Mouse (Mus musculus) embryonic facial prominence, embryonic 15.5 days (tissue): ENCODE measurements at regions not wholly inside any gene's neighbourhood (a gene's known extent, or its start where the extent isn't known, plus 50 kb on each side); places are given as distances from the start of the nearest gene placed in this dataset.

ENCODE experiments used
- ATAC-seq: fragments of 200-750 bp; cut with Nextera tagmentation; 2 replicates; pipeline ENCODE4 v1.8.0; 2017; ENCODE audit warnings: low read depth, moderate TSS enrichment; ENCODE audit not compliant: insufficient number of reproducible peaks, low FRiP score, low TSS enrichment
- H3K27ac ChIP-seq: fragments of 300-500 bp; sonication (generic); replicated peaks from 2 replicates; pipeline ENCODE4 v1.5.1; 2015; ENCODE audit warnings: mild to moderate bottlenecking, inconsistent platforms
- H3K27me3 ChIP-seq: fragments of 300-500 bp; sonication (generic); 2 replicates; pipeline ENCODE4 v1.6.1; 2015; ENCODE audit warnings: inconsistent platforms
- H3K36me3 ChIP-seq: fragments of 300-500 bp; sonication (generic); 2 replicates; pipeline ENCODE4 v1.6.1; 2015; ENCODE audit warnings: mild to moderate bottlenecking, inconsistent platforms
- H3K4me1 ChIP-seq: fragments of 300-500 bp; sonication (generic); 2 replicates; pipeline ENCODE4 v1.6.1; 2015; ENCODE audit warnings: inconsistent platforms
- H3K4me2 ChIP-seq: fragments of 300-500 bp; sonication (generic); replicated peaks from 2 replicates; pipeline ENCODE4 v1.6.1; 2015; ENCODE audit warnings: mild to moderate bottlenecking, inconsistent platforms
- H3K4me3 ChIP-seq: fragments of 300-500 bp; sonication (generic); replicated peaks from 2 replicates; pipeline ENCODE4 v1.5.1; 2015; ENCODE audit warnings: mild to moderate bottlenecking, inconsistent platforms
- H3K9ac ChIP-seq: fragments of 300-500 bp; sonication (generic); 2 replicates; pipeline ENCODE4 v1.6.1; 2015; ENCODE audit warnings: inconsistent platforms
- H3K9me3 ChIP-seq: fragments of 300-500 bp; sonication (generic); replicated peaks from 2 replicates; pipeline ENCODE4 v1.6.1; 2016; ENCODE audit warnings: inconsistent platforms
- WGBS: fragments of 180-500 bp; shearing (Covaris S2); methylation state at CpG from one replicate; pipeline ENCODE4 v1.1.7; 2015; 5-methylcytosine and 5-hydroxymethylcytosine counted together

DNA sequence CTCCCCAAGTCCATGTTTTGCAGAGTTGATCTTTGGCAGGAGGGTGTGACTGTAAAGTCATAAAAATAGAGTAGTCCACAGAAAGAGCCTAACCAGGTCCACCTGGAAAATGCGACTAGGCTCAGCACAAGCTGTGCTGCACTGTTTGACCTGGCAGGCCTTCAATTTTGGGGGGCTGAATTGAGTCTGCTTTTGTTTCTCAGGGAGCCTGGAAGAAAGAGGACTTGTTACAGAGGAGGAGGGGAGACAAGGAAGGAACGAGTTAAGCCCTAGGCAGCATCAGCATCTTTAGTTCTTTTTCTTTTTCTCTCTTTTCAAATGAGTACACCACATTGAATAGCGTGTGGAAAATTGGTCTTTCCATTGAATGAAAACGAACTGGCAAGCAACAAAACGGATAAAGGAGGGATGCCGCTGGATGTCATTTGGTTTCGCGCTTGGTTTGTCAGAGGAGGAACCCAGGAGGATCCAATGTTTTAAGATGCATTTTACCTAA is 516.1 kb downstream of the Gja1 start:
- H3K9ac ChIP-seq = no peak overlapping the region
- no peaks in the 10 kb centered on the region for H3K36me3 ChIP-seq
- no peak overlapping the region for H3K4me3 ChIP-seq
- H3K27me3 ChIP-seq = no peaks in the 10 kb centered on the region
- peak overlapping the region; percentile 51; the same call in 1 of the 2 replicates for H3K27ac ChIP-seq
- WGBS = 26% methylated on average over 8 of the region's 8 CpGs
- H3K4me1 ChIP-seq = 0 out of 2 replicates have a peak, but pooled peaks cover 7% of the 10 kb centered on the region
- no peaks in the 10 kb centered on the region for H3K9me3 ChIP-seq
- ATAC-seq = peak; percentile 47; the same call in 1 of the 2 replicates
- no peak overlapping the region for H3K4me2 ChIP-seq

DNA sequence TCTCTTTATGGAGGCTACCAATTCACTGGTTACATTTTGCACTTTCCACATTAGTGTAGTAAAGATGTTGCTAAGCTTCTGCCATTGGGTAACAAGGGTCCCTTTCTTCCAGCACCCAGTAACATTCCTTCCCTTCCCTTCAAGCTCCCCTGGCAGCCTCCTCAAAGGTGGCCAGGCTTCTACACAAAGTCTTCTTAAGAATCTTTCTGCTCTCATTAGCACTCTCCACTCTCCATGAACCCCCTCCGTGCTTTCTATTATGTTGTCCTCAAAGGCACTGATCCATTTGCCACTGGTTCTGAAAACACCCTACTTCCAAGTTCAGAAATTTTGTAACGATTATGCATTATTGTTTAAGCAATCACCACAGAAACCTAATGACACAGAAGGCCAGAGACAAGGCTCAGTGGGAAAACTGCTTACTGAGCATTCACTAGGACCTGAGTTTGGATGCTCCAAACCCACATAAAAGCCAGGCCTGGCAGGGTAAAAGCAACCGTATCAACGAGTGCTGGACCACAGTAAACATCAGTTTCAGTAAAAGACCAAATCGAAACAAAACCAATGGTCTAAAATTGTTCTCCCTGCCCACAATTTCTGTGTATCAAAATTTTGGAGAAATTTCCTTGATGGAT is 522.6 kb downstream of the Gja1 start:
- Histone ChIP-seq H3K27me3 (no peaks in the 10 kb centered on the region), H3K4me3 (no peak overlapping the region), H3K9ac (no peak overlapping the region)

DNA sequence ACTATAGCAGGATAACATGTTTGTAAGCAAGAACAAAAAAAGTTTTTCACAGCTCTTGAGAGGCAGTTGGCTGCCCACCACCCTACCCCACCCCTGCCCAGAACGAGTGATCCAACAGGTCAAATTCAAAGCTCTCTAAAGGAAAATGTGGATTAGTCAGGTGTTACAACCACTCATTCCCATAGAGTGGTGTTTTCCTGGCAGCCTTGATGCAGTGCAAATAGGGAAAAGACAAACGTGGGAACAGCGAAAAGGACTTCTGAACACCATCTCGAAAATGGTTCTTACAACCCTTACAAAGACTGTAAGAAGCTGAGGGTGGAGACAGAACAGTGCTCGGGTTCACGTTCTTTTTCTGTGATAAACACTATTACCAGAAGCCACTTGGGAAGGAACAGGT is 523.8 kb downstream of the Gja1 start:
- Histone ChIP-seq H3K27ac (no peak overlapping the region), H3K9ac (no peak overlapping the region), H3K4me2 (no peak overlapping the region), H3K27me3 (no peaks in the 10 kb centered on the region), H3K4me1 (no peaks in the 10 kb centered on the region), H3K4me3 (no peak overlapping the region), H3K36me3 (no peaks in the 10 kb centered on the region), H3K9me3 (no peaks in the 10 kb centered on the region)
- 90% methylated on average over 6 of the region's 6 CpGs for WGBS
- no peak for ATAC-seq

More for the DNA sequence above, 522.6 kb downstream of the Gja1 start:
- no peaks in the 10 kb centered on the region for H3K36me3 ChIP-seq
- no peak for ATAC-seq
- WGBS = 71% methylated on average over 5 of the region's 5 CpGs
- H3K9me3 ChIP-seq = no peaks in the 10 kb centered on the region
- H3K4me1 ChIP-seq = no peaks in the 10 kb centered on the region
- H3K4me2 ChIP-seq = no peak overlapping the region
- no peak overlapping the region for H3K27ac ChIP-seq

DNA sequence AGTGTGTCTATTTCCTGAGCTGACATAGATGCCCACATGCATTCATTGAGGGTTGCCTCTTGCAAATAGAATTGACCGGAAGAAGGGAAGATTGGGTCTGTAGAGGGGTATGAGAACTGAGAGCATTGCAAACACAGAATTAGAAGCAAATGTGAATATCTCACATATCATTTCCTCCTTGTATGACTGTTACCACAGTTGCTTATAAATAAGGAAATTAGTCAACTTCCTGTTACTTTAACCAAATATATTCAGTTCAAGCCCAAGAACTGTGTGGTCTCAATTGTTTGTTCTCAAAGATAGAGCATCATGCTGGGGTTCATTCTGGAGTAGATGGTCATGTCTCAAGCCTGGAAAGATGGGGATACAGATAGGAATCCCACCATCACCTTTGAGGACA is 535.6 kb downstream of the Gja1 start:
- Histone ChIP-seq H3K4me2 (no peak overlapping the region), H3K27me3 (no peaks in the 10 kb centered on the region), H3K9ac (no peak overlapping the region), H3K4me3 (no peak overlapping the region), H3K36me3 (no peaks in the 10 kb centered on the region), H3K9me3 (no peaks in the 10 kb centered on the region), H3K4me1 (no peaks in the 10 kb centered on the region), H3K27ac (no peak overlapping the region)
- 70% methylated on average over 1 of the region's 1 CpGs for WGBS
- no peak for ATAC-seq

DNA sequence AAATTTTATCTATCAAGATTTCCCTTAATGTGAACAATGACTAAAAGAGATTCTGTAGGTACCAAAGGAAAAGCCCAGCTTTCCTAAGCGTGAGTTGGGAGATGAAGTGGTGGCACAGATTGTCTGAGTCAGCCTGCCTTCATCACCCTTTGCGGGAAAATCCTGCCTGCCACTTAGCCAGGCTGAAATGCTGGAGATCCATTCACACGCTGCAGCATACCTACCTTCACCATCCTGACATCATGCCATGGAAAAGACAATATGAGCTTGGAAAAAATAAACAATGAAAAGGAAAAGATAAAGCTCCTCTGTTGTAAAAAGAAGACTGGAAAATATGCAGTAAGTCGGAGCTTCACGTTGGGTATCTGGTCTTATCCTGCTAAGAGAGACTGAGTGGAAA is 537.0 kb downstream of the Gja1 start:
- Histone ChIP-seq H3K4me3 (no peak overlapping the region), H3K4me2 (no peak overlapping the region), H3K36me3 (no peaks in the 10 kb centered on the region), H3K9me3 (no peaks in the 10 kb centered on the region), H3K9ac (no peak overlapping the region), H3K4me1 (no peaks in the 10 kb centered on the region), H3K27ac (peak overlapping the region; percentile 52; the same call in 1 of the 2 replicates), H3K27me3 (no peaks in the 10 kb centered on the region)
- 67% methylated on average over 5 of the region's 5 CpGs for WGBS
- ATAC-seq = no peak

DNA sequence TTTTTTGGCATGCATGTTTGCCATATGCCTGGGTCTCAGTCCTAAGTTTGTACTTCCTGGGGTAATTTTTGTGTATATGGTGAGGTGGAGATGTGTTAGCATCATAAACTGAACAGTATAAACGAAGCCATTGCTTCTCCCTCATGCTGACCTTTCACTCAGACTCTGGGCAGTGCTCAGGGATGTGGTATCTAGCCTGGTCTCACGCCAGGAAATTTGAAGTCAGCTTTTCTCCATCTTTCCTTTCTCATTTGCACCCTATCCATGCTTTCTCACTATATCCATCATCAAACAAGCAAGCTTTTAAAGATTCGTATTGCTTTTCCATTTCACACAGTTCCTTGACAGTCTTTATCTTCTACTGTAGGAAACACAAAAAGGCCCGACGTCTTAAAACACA is 541.3 kb downstream of the Gja1 start:
- ATAC-seq = no peak
- no peaks in the 10 kb centered on the region for H3K27me3 ChIP-seq
- 81% methylated on average over 5 of the region's 5 CpGs for WGBS
- H3K4me2 ChIP-seq = no peak overlapping the region
- no peak overlapping the region for H3K4me3 ChIP-seq
- H3K9ac ChIP-seq = no peak overlapping the region
- no peaks in the 10 kb centered on the region for H3K9me3 ChIP-seq
- peaks cover 11% of the 10 kb centered on the region for H3K4me1 ChIP-seq
- no peaks in the 10 kb centered on the region for H3K36me3 ChIP-seq
- no peak overlapping the region for H3K27ac ChIP-seq

DNA sequence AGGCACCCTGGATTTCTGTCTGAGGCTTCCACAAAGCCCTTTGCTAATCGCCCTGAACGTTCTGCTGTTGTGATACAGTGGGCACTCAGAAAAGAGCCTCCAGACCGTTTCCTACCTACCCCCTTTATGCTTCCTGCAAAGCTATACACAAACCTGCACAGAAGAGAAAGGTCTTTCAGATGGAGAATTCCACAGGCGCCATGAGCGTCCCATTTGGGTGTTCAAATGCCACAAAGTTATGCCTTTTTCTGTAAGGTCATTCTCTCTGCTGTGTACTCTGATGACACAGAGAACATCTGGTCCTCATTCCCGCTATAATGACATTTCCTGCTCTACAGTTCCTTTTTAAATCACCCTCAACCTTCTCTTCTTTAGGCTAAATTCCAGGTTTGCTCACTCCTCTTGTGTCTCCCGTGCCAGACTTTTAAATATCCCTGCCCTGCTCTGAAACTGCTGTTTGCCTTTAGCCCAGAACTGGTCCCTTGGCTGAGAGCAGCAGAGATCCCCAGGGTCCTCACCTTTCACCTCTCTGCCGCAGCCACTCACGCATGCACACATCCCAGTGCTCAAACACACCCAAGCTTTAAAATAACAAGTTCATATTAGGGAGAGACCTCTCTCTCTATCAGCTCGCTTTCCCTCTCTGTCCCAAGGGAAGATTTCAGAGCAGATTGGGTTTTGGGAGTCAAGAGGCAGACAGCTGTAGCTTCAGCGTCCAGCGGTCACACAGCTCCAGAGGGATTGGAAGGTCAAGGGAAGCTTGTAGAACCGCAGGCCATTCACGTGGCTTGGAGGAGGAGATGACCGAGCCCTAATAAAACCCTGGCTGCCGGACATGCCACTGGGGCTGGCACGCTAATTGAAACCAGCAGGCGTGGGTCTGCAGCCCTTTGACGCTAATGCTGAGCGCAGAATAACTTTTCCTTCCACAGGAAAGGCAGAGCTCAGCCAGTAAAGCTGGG is 543.9 kb downstream of the Gja1 start:
- Histone ChIP-seq H3K27me3 (no peaks in the 10 kb centered on the region), H3K9me3 (no peaks in the 10 kb centered on the region), H3K4me2 (peak overlapping the region; percentile 44), H3K4me1 (peaks cover 11% of the 10 kb centered on the region), H3K27ac (peak overlapping the region; percentile 74), H3K36me3 (no peaks in the 10 kb centered on the region), H3K9ac (0 out of 2 replicates have a peak overlapping the region, but pooled peaks have one; percentile 1), H3K4me3 (peak overlapping the region; percentile 19; the same call in 1 of the 2 replicates)
- 18% methylated on average over 20 of the region's 20 CpGs for WGBS
- peak; percentile 65 for ATAC-seq

DNA sequence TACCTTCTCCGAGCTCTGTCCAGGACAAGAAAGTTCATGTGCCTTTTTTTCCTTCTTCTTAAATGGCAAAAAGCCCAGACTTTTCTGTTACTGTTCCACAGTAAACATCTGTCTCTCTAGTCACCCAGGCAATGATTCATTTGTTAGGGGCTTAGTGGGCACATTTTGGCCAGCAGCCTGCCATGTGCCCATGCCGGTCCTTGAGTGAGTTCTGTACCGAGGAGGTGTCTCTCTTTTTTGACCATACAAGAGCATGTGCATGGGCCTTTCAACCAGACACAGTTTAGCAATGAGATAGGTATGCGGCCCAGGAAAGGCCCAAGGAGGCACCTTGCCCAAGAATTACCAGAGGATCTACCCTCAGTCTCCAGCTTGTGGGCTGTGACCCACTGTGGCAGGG is 551.0 kb upstream of the Hsf2 start:
- ATAC-seq = no peak
- H3K4me1 ChIP-seq = no peaks in the 10 kb centered on the region
- 67% methylated on average over 4 of the region's 4 CpGs for WGBS
- H3K27ac ChIP-seq = no peak overlapping the region
- no peak overlapping the region for H3K9ac ChIP-seq
- no peak overlapping the region for H3K4me2 ChIP-seq
- H3K27me3 ChIP-seq = no peaks in the 10 kb centered on the region
- no peaks in the 10 kb centered on the region for H3K36me3 ChIP-seq
- H3K9me3 ChIP-seq = no peaks in the 10 kb centered on the region
- no peak overlapping the region for H3K4me3 ChIP-seq

DNA sequence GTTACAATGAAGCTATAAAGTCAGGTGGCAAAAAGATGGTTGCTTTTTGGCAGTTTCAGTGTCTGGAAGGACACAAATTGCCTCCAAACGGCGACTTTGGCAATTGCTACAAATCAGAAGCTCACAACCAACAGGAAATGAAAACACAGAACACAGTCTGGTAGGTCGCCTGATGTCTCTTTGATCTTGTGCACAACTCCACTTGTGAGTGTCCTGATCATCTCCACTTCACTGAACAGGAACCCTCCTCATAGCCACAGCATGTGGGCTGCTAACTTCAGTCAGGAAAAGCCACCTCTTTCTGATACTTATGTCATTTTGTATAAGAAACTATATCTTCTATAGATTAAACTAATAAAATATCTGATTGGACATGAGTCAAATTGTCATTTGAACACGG is 544.2 kb upstream of the Hsf2 start:
- no peak overlapping the region for H3K9ac ChIP-seq
- no peaks in the 10 kb centered on the region for H3K27me3 ChIP-seq
- H3K36me3 ChIP-seq = no peaks in the 10 kb centered on the region
- H3K4me2 ChIP-seq = no peak overlapping the region
- no peaks in the 10 kb centered on the region for H3K4me1 ChIP-seq
- no peak for ATAC-seq
- no peaks in the 10 kb centered on the region for H3K9me3 ChIP-seq
- H3K27ac ChIP-seq = no peak overlapping the region
- WGBS = 48% methylated on average over 4 of the region's 4 CpGs
- H3K4me3 ChIP-seq = no peak overlapping the region

DNA sequence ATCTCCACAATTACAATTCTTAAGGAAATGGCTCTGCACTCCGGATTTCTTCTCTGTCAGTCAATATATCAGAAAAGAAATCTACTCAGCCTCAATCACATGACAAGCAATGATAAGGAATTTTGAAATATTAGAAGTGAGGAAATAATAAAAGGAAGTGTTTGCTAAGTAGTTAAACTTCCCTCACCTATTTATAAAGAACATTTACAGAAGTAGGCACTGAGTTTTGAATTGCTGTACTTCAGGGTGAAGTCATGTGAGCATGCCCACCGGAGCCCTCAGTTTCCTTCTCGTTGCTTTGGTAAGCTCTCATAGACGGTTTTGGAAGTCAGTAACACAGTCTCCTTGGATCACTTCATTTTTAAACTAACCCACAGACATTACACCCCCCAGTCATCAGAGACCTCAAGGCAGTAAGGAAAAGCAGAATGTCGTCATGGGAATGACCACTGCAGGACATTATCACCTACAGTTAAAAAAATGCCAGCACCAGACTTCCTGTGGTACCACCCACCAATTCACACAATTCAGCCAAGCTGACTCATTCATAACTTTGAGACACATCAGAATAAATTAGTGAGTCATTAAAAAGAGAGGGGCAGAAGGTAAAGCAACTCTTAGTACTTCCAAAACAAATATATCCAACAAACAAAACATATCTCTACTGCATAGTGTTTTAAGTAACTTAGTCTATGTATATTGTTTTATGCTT is 541.6 kb upstream of the Hsf2 start:
- WGBS = 72% methylated on average over 5 of the region's 5 CpGs
- H3K9me3 ChIP-seq = no peaks in the 10 kb centered on the region

DNA sequence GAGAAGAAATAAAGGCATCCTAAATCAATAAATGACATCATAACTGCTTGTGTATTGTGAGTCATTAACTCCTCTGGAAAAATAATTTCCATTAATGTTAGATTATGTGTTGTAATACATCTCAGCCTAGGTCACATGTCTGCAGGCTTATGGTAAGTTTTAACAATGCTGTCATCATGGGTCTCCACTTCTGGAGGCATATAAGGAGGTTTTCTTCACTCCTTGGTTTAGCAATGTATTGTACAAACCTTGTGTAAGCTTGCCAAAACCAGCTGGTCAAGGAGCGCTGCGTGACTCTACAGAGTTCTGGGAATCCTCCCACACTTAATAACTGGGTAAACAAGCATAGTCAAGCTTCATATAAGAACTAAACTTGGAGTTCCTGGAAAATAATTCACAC is 529.5 kb upstream of the Hsf2 start:
- Histone ChIP-seq H3K9me3 (no peaks in the 10 kb centered on the region), H3K27me3 (no peaks in the 10 kb centered on the region), H3K4me2 (no peak overlapping the region), H3K27ac (no peak overlapping the region), H3K9ac (no peak overlapping the region), H3K36me3 (no peaks in the 10 kb centered on the region), H3K4me3 (no peak overlapping the region), H3K4me1 (no peaks in the 10 kb centered on the region)
- no peak for ATAC-seq
- WGBS = 83% methylated on average over 2 of the region's 2 CpGs

More for the DNA sequence above, 541.6 kb upstream of the Hsf2 start:
- no peak for ATAC-seq
- Histone ChIP-seq H3K27me3 (no peaks in the 10 kb centered on the region), H3K4me1 (no peaks in the 10 kb centered on the region), H3K36me3 (no peaks in the 10 kb centered on the region), H3K27ac (no peak overlapping the region), H3K4me2 (no peak overlapping the region), H3K4me3 (no peak overlapping the region), H3K9ac (no peak overlapping the region)
